Mouse (Mus musculus) cortical plate, adult 2 months (tissue): ENCODE measurements around the gene Atf2. TPM values are rescaled to one million over a fixed set of nuclear protein-coding genes. Genes with fewer than 3 reads are reported as not detected.
"Not testable (repeated sequence)": the region's sequence is repeated elsewhere in the genome, so short reads cannot be mapped to it uniquely, and the experiment has no call there.

ENCODE experiments used
- H3K27ac ChIP-seq: fragments of 200-500 bp; 2 replicates; pipeline ENCODE4 v1.5.1; 2012; ENCODE audit warnings: low read length, control low read depth, inconsistent platforms; ENCODE audit not compliant: insufficient read depth
- H3K4me1 ChIP-seq: fragments of 200-500 bp; 2 replicates; pipeline ENCODE4 v1.6.1; 2011; ENCODE audit warnings: low read length; ENCODE audit not compliant: control insufficient read depth, insufficient read depth
- H3K4me3 ChIP-seq: fragments of 200-500 bp; 2 replicates; pipeline ENCODE4 v1.5.1; 2011; ENCODE audit warnings: mild to moderate bottlenecking, low read length, control low read depth; ENCODE audit not compliant: insufficient read depth
- CTCF ChIP-seq: fragments of 200-500 bp; IDR thresholded peaks from 2 replicates; pipeline ENCODE4 v1.5.1; 2011; ENCODE audit warnings: mild to moderate bottlenecking, control low read depth, low read length; ENCODE audit not compliant: insufficient read depth; ENCODE audit errors: extremely low read depth
- POLR2A ChIP-seq: fragments of 200-500 bp; IDR thresholded peaks from 2 replicates; pipeline ENCODE4 v1.6.1; 2011; ENCODE audit warnings: mild to moderate bottlenecking, low read length, control low read depth; ENCODE audit not compliant: insufficient read depth; ENCODE audit errors: extremely low read depth
- polyA plus RNA-seq: library from polyadenylated mRNA; depleted of rRNA; stranded (reverse); fragments of >200 nt; gene quantifications from 2 replicates; pipeline ENCODE4 v1.2.3, GENCODE M21; 2012

Gene Atf2
- polyA plus RNA-seq, 1 experiment = 53.9 TPM

GRCm38 (mm10) chr2:73807609-73808008 lies 84.8 kb downstream of the Atf2 start:
- H3K4me1 ChIP-seq = no peaks in the 10 kb centered on the region
- H3K4me3 ChIP-seq = no peak overlapping the region
- TF ChIP-seq CTCF (peak; percentile 14; the same call in 1 of the 2 replicates), POLR2A (no peak)
- no peak overlapping the region for H3K27ac ChIP-seq

DNA sequence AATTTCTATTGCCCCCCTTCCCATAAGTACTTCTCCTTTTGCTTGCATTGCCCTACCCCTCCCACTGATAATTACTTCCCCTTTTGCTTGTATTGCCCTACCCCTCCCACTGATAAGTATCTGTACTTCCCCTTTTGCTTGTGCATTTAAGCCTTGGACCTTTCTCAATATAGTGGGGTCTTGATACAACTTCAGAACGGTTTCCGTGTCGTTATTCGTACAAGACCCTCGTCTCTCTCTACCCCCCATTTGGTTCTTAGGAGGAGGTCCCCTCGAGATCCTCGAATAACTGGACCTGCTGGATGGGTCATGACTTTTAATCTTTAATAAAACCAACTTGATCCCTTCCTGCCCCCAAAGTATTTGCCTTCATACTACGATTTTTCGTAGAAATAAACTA lies 92.3 kb downstream of the Atf2 start:
- H3K27ac ChIP-seq, H3K4me3 ChIP-seq, H3K4me1 ChIP-seq: not testable (repeated sequence)

GRCm38 (mm10) chr2:73798786-73799185 lies 93.7 kb downstream of the Atf2 start:
- TF ChIP-seq POLR2A (no peak), CTCF (no peak)
- no peak overlapping the region for H3K4me3 ChIP-seq
- no peak overlapping the region for H3K27ac ChIP-seq
- H3K4me1 ChIP-seq = no peaks in the 10 kb centered on the region

DNA sequence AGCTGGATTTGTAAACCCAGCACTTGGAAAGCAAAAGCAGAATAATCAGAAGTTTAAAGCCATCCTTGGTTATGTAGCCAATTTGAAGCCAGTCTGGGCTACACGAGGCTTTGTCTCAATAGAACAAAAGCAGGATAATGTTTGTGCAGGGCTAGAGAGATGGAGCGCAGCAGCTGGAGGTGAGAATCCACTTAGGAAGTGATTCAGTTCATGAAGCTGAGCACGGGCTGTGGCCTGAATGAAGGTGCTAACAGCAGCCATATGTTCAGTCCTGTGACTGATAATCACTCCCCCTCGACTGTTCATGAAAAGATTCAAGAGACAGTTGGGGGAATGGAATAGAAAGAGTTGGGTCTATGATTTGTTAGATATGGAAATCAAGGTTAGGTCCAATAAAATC lies 94.3 kb downstream of the Atf2 start:
- Histone ChIP-seq H3K4me3 (no peak overlapping the region), H3K4me1 (no peaks in the 10 kb centered on the region), H3K27ac (no peak overlapping the region)
- TF ChIP-seq POLR2A (no peak), CTCF (no peak)

DNA sequence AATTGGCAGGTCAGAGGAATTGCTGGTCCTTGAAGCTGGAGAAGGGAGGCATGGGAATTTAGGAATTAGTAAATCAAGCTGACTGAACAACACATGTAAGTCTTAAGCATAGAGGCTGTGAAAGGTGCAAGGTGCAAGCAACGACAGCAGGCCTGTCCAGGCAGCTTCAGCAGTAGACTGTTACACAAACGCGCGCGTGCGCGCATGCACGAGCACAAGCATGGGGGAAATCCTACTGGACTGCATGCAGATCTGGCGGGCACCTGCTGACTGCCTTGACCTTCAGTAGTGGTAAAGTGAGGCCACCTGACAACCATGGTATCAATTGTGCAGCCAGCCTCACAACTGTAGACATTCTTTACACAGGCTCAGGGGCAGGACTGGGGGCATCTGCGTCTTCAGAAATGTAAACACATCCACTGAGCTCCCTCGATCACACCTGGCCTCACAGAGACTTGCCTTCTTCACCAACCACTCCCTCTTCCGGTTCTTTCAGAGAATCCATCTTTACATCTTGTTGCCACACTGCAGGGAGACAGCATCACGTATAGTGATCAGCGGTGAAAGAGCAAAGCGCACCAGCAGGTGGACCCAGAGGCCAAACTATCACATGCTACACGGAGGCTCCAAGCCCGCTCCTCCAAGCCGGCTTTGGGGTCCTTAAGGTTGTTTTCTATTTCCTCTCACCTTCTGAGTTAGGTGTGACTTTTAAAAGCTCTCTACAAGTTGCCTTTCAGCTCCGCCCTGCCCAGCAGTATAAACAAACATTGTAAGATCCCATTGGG lies 100.4 kb downstream of the Atf2 start:
- Histone ChIP-seq H3K27ac (no peak overlapping the region), H3K4me3 (no peak overlapping the region), H3K4me1 (no peaks in the 10 kb centered on the region)
- TF ChIP-seq POLR2A (no peak), CTCF (0 out of 2 replicates have a peak, but pooled peaks have one; percentile 6)

DNA sequence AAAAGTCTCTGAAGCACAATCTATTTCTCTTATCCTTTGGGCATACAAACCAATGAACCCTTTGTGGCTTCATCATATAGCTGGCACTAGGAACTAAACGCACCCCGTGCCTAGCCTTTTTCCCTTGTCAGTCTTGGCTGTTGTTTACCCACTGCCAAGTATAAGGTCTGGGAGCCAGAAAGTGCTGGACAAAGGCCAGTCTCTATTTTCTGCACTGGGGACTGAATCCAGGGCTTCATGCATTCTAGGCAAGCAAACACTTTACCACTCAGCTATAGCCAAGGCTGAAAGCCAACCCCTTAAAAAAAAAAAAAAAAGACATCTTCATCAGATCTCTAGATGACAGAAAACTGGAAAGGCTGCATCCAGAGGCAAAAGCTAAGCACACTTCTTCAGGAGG lies 102.1 kb downstream of the Atf2 start:
- H3K4me3 ChIP-seq = no peak overlapping the region
- TF ChIP-seq POLR2A (no peak), CTCF (no peak)
- H3K27ac ChIP-seq = no peak overlapping the region
- no peaks in the 10 kb centered on the region for H3K4me1 ChIP-seq

GRCm38 (mm10) chr2:73788395-73788794 lies 104.0 kb downstream of the Atf2 start:
- H3K4me1 ChIP-seq = no peaks in the 10 kb centered on the region
- TF ChIP-seq POLR2A (no peak), CTCF (no peak)
- H3K4me3 ChIP-seq = no peak overlapping the region
- H3K27ac ChIP-seq = no peak overlapping the region

DNA sequence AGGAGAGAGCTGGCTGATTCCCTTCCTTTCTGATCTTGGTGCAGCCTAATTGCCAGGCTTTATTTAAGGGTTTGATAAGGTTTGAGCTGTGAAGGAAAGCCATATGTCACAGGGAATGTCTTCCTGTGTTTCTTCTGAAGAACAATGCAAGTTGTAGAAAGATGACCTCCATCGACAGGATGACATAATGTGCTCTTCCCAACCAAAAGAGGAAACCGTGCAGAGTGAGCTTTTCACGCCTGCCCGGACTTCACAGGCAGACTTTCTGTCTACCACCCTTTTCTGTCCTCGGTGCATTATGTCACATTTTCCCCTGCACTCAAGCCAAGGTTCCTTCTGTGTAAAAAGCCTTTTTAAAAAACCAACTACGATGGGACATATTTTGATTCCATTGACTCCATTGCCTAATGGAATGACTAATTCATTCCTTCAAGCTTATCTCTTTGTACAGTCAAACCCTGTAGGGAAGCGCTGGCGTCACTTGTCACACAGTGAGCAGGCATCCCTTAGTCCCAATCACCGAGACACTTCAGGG lies 110.0 kb downstream of the Atf2 start:
- no peak for TF ChIP-seq CTCF
- TF ChIP-seq POLR2A = no peak
- Histone ChIP-seq H3K4me1 (no peaks in the 10 kb centered on the region), H3K4me3 (no peak overlapping the region), H3K27ac (no peak overlapping the region)

- Histone ChIP-seq H3K27ac (no peak overlapping the region), H3K4me3 (no peak overlapping the region), H3K4me1 (no peaks in the 10 kb centered on the region)
- TF ChIP-seq CTCF (no peak), POLR2A (no peak)
These were observed 112.0 kb downstream of the Atf2 start for GRCm38 (mm10) chr2:73780321-73781010.

GRCm38 (mm10) chr2:73779796-73780195 lies 112.6 kb downstream of the Atf2 start:
- Histone ChIP-seq H3K4me3 (no peak overlapping the region), H3K4me1 (no peaks in the 10 kb centered on the region), H3K27ac (no peak overlapping the region)
- TF ChIP-seq CTCF = no peak
- TF ChIP-seq POLR2A = no peak
